Mouse (Mus musculus): ENCODE data around the gene Ppp1r3c. TPM values are rescaled to one million over a fixed set of nuclear protein-coding genes. Genes with fewer than 3 reads are reported as not detected.

Gene Ppp1r3c
- polyA plus RNA-seq, 1 experiment from 2014 or later = 0.07 TPM

DNA sequence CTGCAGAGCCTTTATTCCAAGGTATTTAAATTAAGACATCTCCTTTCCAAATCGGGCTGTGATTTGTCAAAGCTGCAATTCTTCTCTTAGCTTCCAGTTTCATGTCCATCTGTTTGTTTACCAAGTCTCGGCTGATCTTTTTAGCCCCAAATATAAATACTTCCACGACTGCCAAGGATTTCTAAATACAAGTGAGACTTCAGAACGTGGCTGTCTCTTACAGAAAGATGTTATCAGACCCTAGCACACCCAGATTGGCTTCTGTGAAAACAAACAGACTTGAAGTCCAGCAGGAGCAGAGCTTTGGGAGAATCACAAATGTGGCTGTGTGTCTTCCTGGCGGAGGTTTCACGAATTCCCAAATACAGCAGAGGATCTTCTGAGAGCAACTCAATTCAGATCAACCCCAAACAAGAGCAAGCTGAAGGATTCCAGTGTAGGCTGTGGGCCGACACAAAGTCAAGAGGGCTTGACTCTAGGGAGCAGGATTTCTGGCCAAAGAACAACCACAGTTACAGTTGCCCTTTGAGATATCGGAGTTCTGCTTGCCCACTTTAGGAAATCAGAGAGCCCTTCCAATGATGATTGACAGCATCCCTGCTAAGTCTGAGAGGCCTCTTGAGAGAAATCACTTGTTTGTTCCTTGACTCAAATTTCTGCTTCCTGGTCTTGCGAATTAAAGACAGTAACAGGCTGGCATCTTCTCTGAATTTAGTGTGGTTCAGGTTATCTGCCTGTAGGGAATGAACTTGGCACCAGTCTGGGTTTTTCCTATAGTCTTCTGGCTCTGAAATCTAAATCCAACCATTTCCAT, 34.4 kb downstream of the Ppp1r3c start:
- H3K36me3 ChIP-seq (ENCODE audit: inconsistent target) = no peaks in the 10 kb centered on the region
- no peak overlapping the region for H3K27ac ChIP-seq
- H3K4me3 ChIP-seq (ENCODE audit: inconsistent target) = no peak overlapping the region
- H3K79me2 ChIP-seq (ENCODE audit: inconsistent target) = no peaks in the 10 kb centered on the region
- 57% methylated on average over 9 of the region's 9 CpGs for WGBS (ENCODE audit: missing documents)

DNA sequence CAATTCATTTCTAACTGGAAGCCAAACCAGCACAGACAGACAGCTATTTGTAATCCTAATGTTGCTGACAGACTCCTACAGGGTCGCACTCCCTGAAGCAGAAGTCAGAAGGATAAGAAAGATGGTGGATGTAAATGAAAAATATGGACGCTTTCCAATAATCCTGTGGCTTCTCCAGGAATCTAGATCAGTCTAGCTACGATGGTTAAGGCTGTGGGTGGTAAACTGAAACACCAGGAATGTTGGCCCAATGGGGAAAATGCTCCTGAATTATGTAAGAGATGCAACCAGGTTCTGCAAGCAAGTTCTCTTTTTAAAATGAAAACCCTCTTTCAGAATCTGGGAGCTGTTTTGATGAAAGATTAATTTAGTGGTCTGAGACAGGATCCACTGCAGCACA, 35.1 kb downstream of the Ppp1r3c start:
- no peaks in the 10 kb centered on the region for H3K36me3 ChIP-seq (ENCODE audit: inconsistent target)
- 85% methylated on average over 3 of the region's 3 CpGs for WGBS (ENCODE audit: missing documents)
- no peak overlapping the region for H3K4me3 ChIP-seq (ENCODE audit: inconsistent target)
- H3K27ac ChIP-seq = no peak overlapping the region
- H3K79me2 ChIP-seq (ENCODE audit: inconsistent target) = no peaks in the 10 kb centered on the region

DNA sequence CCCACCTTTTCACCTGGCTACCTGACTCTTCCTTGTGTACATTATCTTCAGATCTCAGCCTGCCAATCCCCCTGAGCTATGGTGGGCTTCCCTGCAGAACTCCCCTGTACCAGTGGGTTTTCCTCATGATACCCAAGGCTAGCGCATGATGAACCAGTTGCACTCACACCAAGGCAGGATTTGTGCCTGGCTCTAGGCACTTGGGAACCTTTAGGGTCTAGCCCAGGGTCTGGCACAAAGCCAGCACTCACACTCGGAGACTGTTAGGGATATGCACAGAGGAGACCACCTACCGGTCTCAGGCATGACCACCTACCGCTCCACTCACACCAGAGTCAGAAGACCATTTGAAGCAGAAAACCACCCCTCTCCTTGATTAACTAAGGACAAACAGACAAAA, 35.5 kb downstream of the Ppp1r3c start:
- Histone ChIP-seq H3K36me3 (ENCODE audit: inconsistent target) (no peaks in the 10 kb centered on the region), H3K4me3 (ENCODE audit: inconsistent target) (no peak overlapping the region), H3K27ac (no peak overlapping the region), H3K79me2 (ENCODE audit: inconsistent target) (no peaks in the 10 kb centered on the region)
- WGBS (ENCODE audit: missing documents) = 86% methylated on average over 4 of the region's 4 CpGs

DNA sequence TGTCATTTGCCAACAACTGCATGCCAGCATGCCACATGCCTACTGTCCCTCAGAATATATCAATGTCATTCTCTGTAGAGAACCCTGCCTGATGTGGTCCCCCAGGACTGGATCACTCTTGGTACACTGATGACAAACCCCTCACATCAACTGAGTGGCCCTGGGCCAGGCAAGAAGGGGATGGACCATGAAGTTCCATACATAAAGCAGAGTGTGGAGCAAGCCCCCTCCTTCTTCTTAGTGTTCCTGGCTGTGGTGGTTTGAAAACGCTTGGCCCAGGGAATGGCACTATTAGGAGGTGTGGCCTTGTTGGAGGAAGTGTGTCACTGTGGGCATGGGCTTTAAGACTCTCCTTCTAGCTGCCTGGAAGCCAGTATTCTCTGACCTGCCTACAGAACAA, 37.3 kb downstream of the Ppp1r3c start:
- WGBS (ENCODE audit: missing documents) = 100% methylated on average over 1 of the region's 1 CpGs
- no peak overlapping the region for H3K4me3 ChIP-seq (ENCODE audit: inconsistent target)

DNA sequence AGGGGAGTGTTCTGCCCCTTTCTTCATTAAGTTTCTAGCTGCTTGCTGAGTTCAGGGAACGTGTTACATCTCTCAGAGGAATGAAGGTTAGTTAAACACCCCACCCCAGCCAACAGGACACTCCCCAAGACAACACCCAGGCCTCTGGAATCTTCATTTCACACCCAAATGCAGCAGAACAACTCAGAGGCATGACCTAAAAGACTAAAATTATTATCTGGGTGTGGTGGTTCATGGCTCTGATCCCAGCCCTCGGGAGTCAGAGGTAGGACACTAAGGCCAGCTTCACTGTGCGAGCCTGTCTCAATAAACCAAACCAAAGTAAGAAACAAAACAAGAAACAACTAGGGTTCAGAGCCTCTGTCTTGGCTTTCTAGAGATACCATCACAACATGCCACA, 38.3 kb downstream of the Ppp1r3c start:
- Histone ChIP-seq H3K27ac (no peak overlapping the region), H3K36me3 (ENCODE audit: inconsistent target) (no peaks in the 10 kb centered on the region), H3K79me2 (ENCODE audit: inconsistent target) (no peaks in the 10 kb centered on the region), H3K4me3 (ENCODE audit: inconsistent target) (no peak overlapping the region)
- WGBS (ENCODE audit: missing documents) = 77% methylated on average over 3 of the region's 3 CpGs

More for the DNA sequence above, 37.3 kb downstream of the Ppp1r3c start:
- H3K79me2 ChIP-seq (ENCODE audit: inconsistent target) = no peaks in the 10 kb centered on the region
- H3K27ac ChIP-seq = no peak overlapping the region
- no peaks in the 10 kb centered on the region for H3K36me3 ChIP-seq (ENCODE audit: inconsistent target)

DNA sequence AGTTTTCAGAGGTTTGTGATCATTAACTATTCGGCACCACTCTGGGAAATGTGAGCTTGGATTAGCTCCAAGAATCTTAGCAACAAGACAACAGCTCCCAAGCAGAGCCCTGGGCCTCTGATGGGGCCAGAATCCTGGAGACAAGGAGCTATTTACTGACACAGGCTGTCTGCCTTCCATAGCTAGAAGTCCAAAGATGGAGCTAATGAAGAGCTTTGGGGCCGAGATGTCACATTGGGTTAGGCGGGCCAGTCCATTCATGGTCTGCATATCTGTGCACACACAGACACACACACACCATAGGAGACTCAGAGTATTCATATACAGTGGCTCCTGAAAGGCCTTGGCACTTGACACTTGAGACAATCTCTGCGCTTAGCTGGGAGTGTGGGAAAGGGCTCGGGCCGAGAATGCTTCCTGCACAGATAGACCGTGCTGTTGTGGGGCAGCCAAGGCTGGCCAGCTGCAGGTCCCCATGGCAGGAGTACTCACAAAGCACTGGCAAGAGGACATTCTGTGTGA, 39.8 kb downstream of the Ppp1r3c start:
- 90% methylated on average over 7 of the region's 7 CpGs for WGBS (ENCODE audit: missing documents)
- no peaks in the 10 kb centered on the region for H3K36me3 ChIP-seq (ENCODE audit: inconsistent target)
- no peak overlapping the region for H3K27ac ChIP-seq
- no peak overlapping the region for H3K4me3 ChIP-seq (ENCODE audit: inconsistent target)
- H3K79me2 ChIP-seq (ENCODE audit: inconsistent target) = no peaks in the 10 kb centered on the region

DNA sequence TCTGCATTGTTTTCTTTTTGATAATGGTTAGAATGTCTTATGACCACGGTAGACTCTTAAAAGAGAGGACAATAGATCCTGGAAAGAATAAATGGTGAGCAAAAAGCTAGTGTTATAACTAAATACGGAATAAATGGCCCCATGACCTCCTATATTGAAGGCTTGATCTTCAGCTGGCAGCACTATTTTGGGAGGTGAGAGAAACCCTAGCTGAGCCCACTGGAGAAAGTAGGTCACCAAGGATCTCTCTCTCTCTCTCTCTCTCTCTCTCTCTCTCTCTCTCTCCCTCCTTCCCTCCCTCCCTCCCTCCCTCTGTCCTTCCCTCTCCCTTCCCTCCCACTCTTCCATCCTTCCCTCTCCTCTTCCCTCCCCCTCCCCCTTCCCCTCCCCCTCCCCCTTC, 42.9 kb downstream of the Ppp1r3c start:
- H3K4me3 ChIP-seq (ENCODE audit: inconsistent target) = no peak overlapping the region
- H3K36me3 ChIP-seq (ENCODE audit: inconsistent target) = no peaks in the 10 kb centered on the region
- H3K27ac ChIP-seq = no peak overlapping the region
- 90% methylated on average over 2 of the region's 2 CpGs for WGBS (ENCODE audit: missing documents)
- H3K79me2 ChIP-seq (ENCODE audit: inconsistent target) = no peaks in the 10 kb centered on the region

DNA sequence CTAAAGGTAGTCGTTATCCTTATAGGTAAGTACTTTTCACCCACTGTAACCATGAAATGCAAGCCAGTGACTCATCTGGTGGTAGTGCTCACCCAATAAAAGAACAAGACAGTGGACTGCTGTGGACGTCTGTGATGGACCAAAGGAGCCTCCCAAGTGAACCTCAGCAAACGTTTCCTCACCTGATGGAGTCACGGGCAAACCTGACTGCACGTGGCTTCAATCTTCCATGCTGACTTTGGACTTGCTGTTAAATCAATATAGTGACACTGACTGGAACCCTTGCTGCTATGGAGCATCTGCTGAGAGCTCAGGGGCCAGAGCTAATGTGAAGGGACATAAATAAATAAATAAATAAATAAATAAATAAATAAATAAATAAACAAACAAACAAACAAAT, 44.5 kb downstream of the Ppp1r3c start:
- 89% methylated on average over 5 of the region's 5 CpGs for WGBS (ENCODE audit: missing documents)
- Histone ChIP-seq H3K27ac (no peak overlapping the region), H3K79me2 (ENCODE audit: inconsistent target) (no peaks in the 10 kb centered on the region), H3K36me3 (ENCODE audit: inconsistent target) (no peaks in the 10 kb centered on the region), H3K4me3 (ENCODE audit: inconsistent target) (no peak overlapping the region)

DNA sequence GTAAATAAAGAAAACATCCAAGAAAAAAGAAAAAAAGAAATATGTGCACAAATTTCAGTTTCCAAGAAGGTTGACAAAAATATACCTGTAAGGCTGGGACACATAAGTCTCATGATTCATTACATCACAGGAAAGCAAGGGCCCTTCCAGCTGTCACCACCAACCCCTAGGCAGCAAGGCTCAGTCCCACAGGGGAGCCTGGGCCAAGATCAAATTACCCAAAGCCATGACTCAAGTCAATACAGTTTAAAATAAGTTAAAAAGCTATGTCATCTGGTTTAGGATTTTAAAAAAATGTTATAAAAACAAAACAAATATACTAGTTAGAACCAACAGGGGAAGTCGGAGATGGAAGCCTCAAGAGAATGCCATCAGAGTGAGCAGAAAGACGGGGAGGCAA, 45.2 kb downstream of the Ppp1r3c start:
- H3K27ac ChIP-seq = no peak overlapping the region
- no peak overlapping the region for H3K4me3 ChIP-seq (ENCODE audit: inconsistent target)
- 100% methylated on average over 2 of the region's 2 CpGs for WGBS (ENCODE audit: missing documents)
- H3K79me2 ChIP-seq (ENCODE audit: inconsistent target) = no peaks in the 10 kb centered on the region
- no peaks in the 10 kb centered on the region for H3K36me3 ChIP-seq (ENCODE audit: inconsistent target)

DNA sequence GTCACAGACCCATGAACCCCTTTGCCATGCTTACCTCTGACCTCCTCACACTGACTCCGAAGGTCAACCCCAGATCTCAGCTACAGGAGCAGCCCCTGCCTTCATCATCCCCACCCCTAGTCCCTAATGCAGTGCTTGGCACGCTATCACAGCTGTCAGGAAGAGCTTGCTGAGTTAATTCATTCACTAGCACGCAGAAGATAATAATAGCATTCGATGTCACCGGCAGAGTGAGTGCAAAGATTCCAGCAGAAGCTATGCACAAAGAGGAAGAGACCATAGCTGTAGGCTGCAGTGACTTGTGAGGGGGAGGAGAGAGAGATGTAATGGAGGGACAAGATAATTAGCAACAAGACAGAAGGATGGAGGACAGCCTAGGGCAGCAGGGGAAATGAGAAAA, 47.2 kb downstream of the Ppp1r3c start:
- 80% methylated on average over 5 of the region's 5 CpGs for WGBS (ENCODE audit: missing documents)
- Histone ChIP-seq H3K27ac (peak overlapping the region; percentile 37), H3K36me3 (ENCODE audit: inconsistent target) (no peaks in the 10 kb centered on the region), H3K4me3 (ENCODE audit: inconsistent target) (no peak overlapping the region), H3K79me2 (ENCODE audit: inconsistent target) (no peaks in the 10 kb centered on the region)

DNA sequence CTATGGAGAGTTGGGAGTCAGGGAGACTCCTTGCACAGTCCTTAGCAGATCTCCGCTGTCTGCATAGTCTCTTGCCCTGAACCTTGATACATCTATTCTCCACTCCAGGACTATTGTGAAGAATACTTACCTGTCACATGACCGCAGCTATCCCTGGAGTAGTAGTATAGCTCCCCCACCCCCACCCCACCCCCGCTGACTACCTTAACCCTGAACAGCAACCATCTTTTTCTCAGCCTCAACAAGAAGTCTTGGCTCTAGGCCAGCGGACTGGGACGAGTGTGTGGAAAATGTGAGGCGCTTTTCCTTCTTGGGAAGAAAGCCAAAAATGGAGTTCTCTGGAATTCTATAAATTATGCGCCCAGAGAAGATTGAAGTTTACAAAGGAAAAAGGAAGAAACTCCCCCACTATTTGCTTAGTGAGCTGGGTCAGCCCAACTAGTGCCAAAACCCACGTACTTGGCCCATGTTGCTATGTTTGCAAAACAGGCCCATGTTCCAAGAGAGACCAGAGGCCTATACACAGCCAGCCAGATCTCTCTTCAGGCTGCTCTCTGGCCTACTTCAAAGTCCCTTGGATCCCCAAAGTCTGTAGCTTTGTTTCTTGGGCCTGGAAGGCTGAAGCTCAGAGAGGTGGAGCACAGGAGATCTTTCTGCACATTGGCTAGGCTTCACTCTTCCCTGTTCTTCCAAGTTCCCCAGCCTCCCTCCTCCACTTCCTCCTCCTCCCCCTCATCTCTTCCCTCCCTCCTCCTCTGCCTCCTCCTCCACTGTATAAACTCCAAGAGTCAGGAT, 48.4 kb downstream of the Ppp1r3c start:
- no peak overlapping the region for H3K4me3 ChIP-seq (ENCODE audit: inconsistent target)
- H3K27ac ChIP-seq = no peak overlapping the region; the same call in 1 of the 2 replicates
- H3K36me3 ChIP-seq (ENCODE audit: inconsistent target) = no peaks in the 10 kb centered on the region
- 94% methylated on average over 8 of the region's 8 CpGs for WGBS (ENCODE audit: missing documents)
- H3K79me2 ChIP-seq (ENCODE audit: inconsistent target) = no peaks in the 10 kb centered on the region

DNA sequence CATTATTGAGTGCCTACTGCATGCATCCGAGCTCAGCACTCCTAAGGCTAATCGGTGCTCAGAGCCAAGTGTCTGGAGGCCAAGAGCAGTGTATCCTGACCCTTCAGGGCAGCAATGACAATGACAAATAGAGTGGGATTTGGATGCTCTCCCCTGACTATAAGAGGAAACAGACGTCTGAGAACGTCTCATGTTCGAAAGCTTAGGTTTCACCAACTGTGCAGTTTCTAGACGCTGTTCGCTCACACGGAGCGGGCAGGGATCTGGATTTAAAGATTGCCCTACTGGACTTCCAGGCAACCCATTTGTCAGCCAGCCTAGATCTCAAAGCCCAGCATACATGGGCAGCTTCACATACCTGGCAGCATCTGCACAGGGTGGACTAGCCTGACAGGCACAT, 49.4 kb downstream of the Ppp1r3c start:
- Histone ChIP-seq H3K4me3 (ENCODE audit: inconsistent target) (no peak overlapping the region), H3K27ac (no peak overlapping the region), H3K36me3 (ENCODE audit: inconsistent target) (no peaks in the 10 kb centered on the region), H3K79me2 (ENCODE audit: inconsistent target) (no peaks in the 10 kb centered on the region)
- WGBS (ENCODE audit: missing documents) = 90% methylated on average over 9 of the region's 9 CpGs

DNA sequence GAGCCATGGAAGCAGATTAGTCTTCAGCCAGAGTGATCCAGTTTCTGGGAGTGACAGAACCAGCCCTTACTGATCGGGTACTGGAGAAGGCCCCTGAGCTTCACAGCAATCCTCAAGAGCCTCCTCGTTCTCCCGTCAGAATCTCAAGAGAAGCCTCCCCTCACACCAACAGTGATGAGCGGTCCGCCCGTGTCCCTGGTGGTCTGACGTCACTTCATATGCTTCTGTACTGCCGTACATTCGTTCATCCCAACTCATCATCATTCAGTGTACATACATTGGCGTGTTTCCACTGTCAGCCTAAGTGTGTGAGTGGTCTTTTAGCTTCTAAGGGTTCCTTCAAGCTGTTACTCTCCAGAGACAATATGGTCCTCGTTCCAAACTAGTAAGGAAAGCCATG, 50.4 kb downstream of the Ppp1r3c start:
- no peak overlapping the region for H3K4me3 ChIP-seq (ENCODE audit: inconsistent target)
- no peaks in the 10 kb centered on the region for H3K79me2 ChIP-seq (ENCODE audit: inconsistent target)
- H3K36me3 ChIP-seq (ENCODE audit: inconsistent target) = no peaks in the 10 kb centered on the region
- WGBS (ENCODE audit: missing documents) = 88% methylated on average over 11 of the region's 11 CpGs
- H3K27ac ChIP-seq = no peak overlapping the region

DNA sequence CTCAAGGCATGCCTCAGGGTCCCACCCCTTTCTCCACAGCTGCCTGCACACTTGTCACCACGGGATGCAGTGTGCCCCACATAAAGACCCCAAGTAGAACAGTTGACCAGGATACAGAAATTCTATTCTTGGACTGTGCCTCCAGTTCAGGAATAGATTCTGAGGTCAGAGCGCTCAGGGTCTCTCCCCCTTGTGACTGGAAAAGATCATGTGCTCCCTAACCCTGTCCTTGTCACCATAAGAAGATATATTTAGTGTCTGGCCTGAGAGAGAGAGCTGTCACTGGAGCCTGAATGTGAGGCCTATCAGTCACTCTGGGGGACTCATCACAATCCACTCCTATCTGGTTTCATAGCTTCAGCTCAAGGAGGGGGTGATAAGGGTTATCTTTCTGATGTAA, 53.9 kb downstream of the Ppp1r3c start:
- WGBS (ENCODE audit: missing documents) = 73% methylated on average over 2 of the region's 2 CpGs

More for the DNA sequence above, 53.9 kb downstream of the Ppp1r3c start:
- Histone ChIP-seq H3K4me3 (ENCODE audit: inconsistent target) (no peak overlapping the region), H3K27ac (no peak overlapping the region), H3K79me2 (ENCODE audit: inconsistent target) (no peaks in the 10 kb centered on the region), H3K36me3 (ENCODE audit: inconsistent target) (no peaks in the 10 kb centered on the region)

Data from macrophage (primary cell).